ENCODE assay signal across 25 mouse cellular contexts in genomic region chr14:118793416-118793815, GRCm38 (mm10). TPM values are rescaled to one million over a fixed set of nuclear protein-coding genes. Genes with fewer than 3 reads are reported as not detected.
DNase-seq lines count a peak whose midpoint lies in the region; ATAC-seq and TF ChIP-seq lines count a peak whose summit lies in the region.
"Had no signal": no experiment of that assay in that cellular context is flagged by ENCODE, and none has a peak within 500 bp of the region (broad histone marks: within the 10 kb centered on the region; RNA-seq: fewer than 3 reads in every experiment).

No protein-coding gene starts in this region.

- no peak for TF ChIP-seq CTCF in kidney, postnatal 0 days (IDR thresholded peaks at IDR 0.05; ENCODE audit: low read depth)

- no peaks in the 10 kb centered on the region for H3K9me3 ChIP-seq in hindbrain, embryonic 13.5 days
- no peaks in the 10 kb centered on the region for H3K9me3 ChIP-seq in hindbrain, embryonic 11.5 days (ENCODE audit: control insufficient read depth, low read length)
- H3K9me3 ChIP-seq in liver, embryonic 13.5 days (replicated peaks) = no peaks in the 10 kb centered on the region
- no peaks in the 10 kb centered on the region for H3K9me3 ChIP-seq in kidney, postnatal 0 days (replicated peaks; ENCODE audit: low read length)
- H3K9me3 ChIP-seq: embryonic facial prominence, embryonic 15.5 days; heart, embryonic 12.5 days; hindbrain, embryonic 12.5 days; limb, embryonic 15.5 days; lung, embryonic 15.5 days; neural tube, embryonic 12.5 days had no signal

- WGBS in hindbrain, embryonic 13.5 days = 86% methylated on average over 6 of the region's 6 CpGs
- WGBS in hindbrain, embryonic 11.5 days = 91% methylated on average over 6 of the region's 6 CpGs
- WGBS in liver, embryonic 13.5 days (ENCODE audit: insufficient replicate concordance) = 89% methylated on average over 6 of the region's 6 CpGs
- WGBS in kidney, postnatal 0 days = 78% methylated on average over 6 of the region's 6 CpGs

- H3K4me3 ChIP-seq in hindbrain, embryonic 13.5 days = no peak overlapping the region
- no peak overlapping the region for H3K4me3 ChIP-seq in hindbrain, embryonic 11.5 days (ENCODE audit: low read depth, low read length)
- H3K4me3 ChIP-seq in liver, embryonic 13.5 days (replicated peaks) = no peak overlapping the region
- no peak overlapping the region for H3K4me3 ChIP-seq in kidney, postnatal 0 days (replicated peaks; ENCODE audit: low read depth, low read length)
- H3K4me3 ChIP-seq: embryonic facial prominence, embryonic 15.5 days; heart, embryonic 12.5 days; hindbrain, embryonic 12.5 days; left cerebral cortex, adult 2 months; limb, embryonic 15.5 days; lung, embryonic 15.5 days; neural tube, embryonic 12.5 days had no signal

- no peaks in the 10 kb centered on the region for H3K27me3 ChIP-seq in hindbrain, embryonic 13.5 days
- H3K27me3 ChIP-seq in hindbrain, embryonic 11.5 days (ENCODE audit: control insufficient read depth, insufficient read depth, low read length) = 0 out of 2 replicates have a peak, but pooled peaks cover 2% of the 10 kb centered on the region
- H3K27me3 ChIP-seq in liver, embryonic 13.5 days = no peaks in the 10 kb centered on the region
- H3K27me3 ChIP-seq in kidney, postnatal 0 days (ENCODE audit: insufficient read depth, low read length) = no peaks in the 10 kb centered on the region
- H3K27me3 ChIP-seq: embryonic facial prominence, embryonic 15.5 days; heart, embryonic 12.5 days; hindbrain, embryonic 12.5 days; limb, embryonic 15.5 days; lung, embryonic 15.5 days; neural tube, embryonic 12.5 days had no signal

- H3K4me2 ChIP-seq in hindbrain, embryonic 13.5 days = no peak overlapping the region
- H3K4me2 ChIP-seq in hindbrain, embryonic 11.5 days (replicated peaks; ENCODE audit: low read depth, low read length) = no peak overlapping the region
- H3K4me2 ChIP-seq in liver, embryonic 13.5 days = no peak overlapping the region
- no peak overlapping the region for H3K4me2 ChIP-seq in kidney, postnatal 0 days (ENCODE audit: low read length)
- H3K4me2 ChIP-seq: embryonic facial prominence, embryonic 15.5 days; heart, embryonic 12.5 days; hindbrain, embryonic 12.5 days; limb, embryonic 15.5 days; lung, embryonic 15.5 days; neural tube, embryonic 12.5 days had no signal

- DNase-seq in hindbrain, embryonic 11.5 days (ENCODE audit: low spot score) = no peak
- DNase-seq in liver, embryonic 13.5 days = no peak
- no peak for DNase-seq in liver
- DNase-seq in kidney, postnatal 0 days (ENCODE audit: low spot score) = no peak
- peak; percentile 42 for DNase-seq in thymus, postnatal 14 days
- DNase-seq in right cerebral cortex, postnatal 4 days = no peak
- DNase-seq: adrenal gland, postnatal 25 days; cerebellum, adult 9-11 months; gastrocnemius, postnatal 10 days; heart, postnatal 10 days; left cerebral cortex, postnatal 4 days; lung, postnatal 36 days; midbrain, embryonic 14.5 days; right cerebral cortex, postnatal 14 days; spleen, adult 18-20 months had no signal

- no peak overlapping the region for H3K9ac ChIP-seq in hindbrain, embryonic 13.5 days
- H3K9ac ChIP-seq in hindbrain, embryonic 11.5 days (ENCODE audit: low read depth, low read length) = no peak overlapping the region
- no peak overlapping the region for H3K9ac ChIP-seq in liver, embryonic 13.5 days
- H3K9ac ChIP-seq in kidney, postnatal 0 days (ENCODE audit: low read depth, low read length) = no peak overlapping the region
- H3K9ac ChIP-seq: embryonic facial prominence, embryonic 15.5 days; heart, embryonic 12.5 days; hindbrain, embryonic 12.5 days; limb, embryonic 15.5 days; lung, embryonic 15.5 days; neural tube, embryonic 12.5 days had no signal

- H3K4me1 ChIP-seq in hindbrain, embryonic 13.5 days (replicated peaks) = peaks cover 13% of the 10 kb centered on the region; the same call in 1 of the 2 replicates
- no peaks in the 10 kb centered on the region for H3K4me1 ChIP-seq in hindbrain, embryonic 11.5 days (replicated peaks; ENCODE audit: control insufficient read depth, insufficient read depth, low read length)
- peaks cover 73% of the 10 kb centered on the region for H3K4me1 ChIP-seq in liver, embryonic 13.5 days (replicated peaks)
- H3K4me1 ChIP-seq in kidney, postnatal 0 days (replicated peaks; ENCODE audit: insufficient read depth, low read length) = no peaks in the 10 kb centered on the region
- H3K4me1 ChIP-seq: hindbrain, embryonic 12.5 days; limb, embryonic 15.5 days; lung, embryonic 15.5 days; neural tube, embryonic 12.5 days had no signal

- ATAC-seq in hindbrain, embryonic 13.5 days (ENCODE audit: low FRiP score) = no peak
- no peak for ATAC-seq in hindbrain, embryonic 11.5 days (ENCODE audit: low FRiP score)
- ATAC-seq in liver, embryonic 13.5 days (ENCODE audit: low read depth) = no peak
- peak; percentile 58; the same call in 1 of the 2 replicates for ATAC-seq in kidney, postnatal 0 days (replicated peaks; ENCODE audit: low FRiP score, low read depth)
- no peak for ATAC-seq in CD4-positive, CD25-positive, alpha-beta regulatory T cell, adult 4 months
- ATAC-seq: inflammation-experienced regulatory T-cells, adult 6 months had no signal

- H3K36me3 ChIP-seq in hindbrain, embryonic 13.5 days = no peaks in the 10 kb centered on the region
- no peaks in the 10 kb centered on the region for H3K36me3 ChIP-seq in hindbrain, embryonic 11.5 days (ENCODE audit: control insufficient read depth, insufficient read depth, low read length)
- no peaks in the 10 kb centered on the region for H3K36me3 ChIP-seq in liver, embryonic 13.5 days
- H3K36me3 ChIP-seq in kidney, postnatal 0 days (ENCODE audit: insufficient read depth, low read length) = no peaks in the 10 kb centered on the region
- H3K36me3 ChIP-seq: embryonic facial prominence, embryonic 15.5 days; heart, embryonic 12.5 days; hindbrain, embryonic 12.5 days; limb, embryonic 15.5 days; lung, embryonic 15.5 days; neural tube, embryonic 12.5 days had no signal

- H3K27ac ChIP-seq in hindbrain, embryonic 13.5 days = peak overlapping the region; percentile 19; the same call in 1 of the 2 replicates
- H3K27ac ChIP-seq in hindbrain, embryonic 11.5 days (ENCODE audit: low read depth, low read length) = no peak overlapping the region
- peak overlapping the region; percentile 100 for H3K27ac ChIP-seq in liver, embryonic 13.5 days
- H3K27ac ChIP-seq in kidney, postnatal 0 days = no peak overlapping the region
- H3K27ac ChIP-seq: embryonic facial prominence, embryonic 15.5 days; hindbrain, embryonic 12.5 days; left cerebral cortex, adult 2 months; limb, embryonic 15.5 days; lung, embryonic 15.5 days; neural tube, embryonic 12.5 days had no signal

RNA-seq across cellular contexts. Expression of gene Cldn10, which starts 5.7 kb away (rescaled TPM):
- polyA plus RNA-seq in hindbrain, embryonic 13.5 days (2015; fragmentation: Nextera tagmentation; extraction: Ambion mirVana) = 0.65 and 1.5 TPM in 2 replicates
- polyA plus RNA-seq in hindbrain, embryonic 11.5 days (2014; fragmentation: Nextera tagmentation; extraction: Ambion mirVana) = 0.89 and 0.99 TPM in 2 replicates
- polyA plus RNA-seq in liver, embryonic 13.5 days (2015; fragmentation: Nextera tagmentation; extraction: Ambion mirVana) = 0.20 and 0.51 TPM in 2 replicates
- 199 and 211 TPM in 2 replicates for polyA plus RNA-seq in kidney, postnatal 0 days (2015; fragmentation: Nextera tagmentation; extraction: Ambion mirVana)
- polyA plus RNA-seq in CD4-positive, CD25-positive, alpha-beta regulatory T cell, adult 4 months (2017; shearing (Covaris generic)) = 1 to 10 TPM; 2.6 to 2.7 TPM

Comparison
In these comparisons a context has a peak if more than half of its experiments do, and no peak if none do; other contexts are left out.
1. H3K27ac ChIP-seq: peak in hindbrain, embryonic 13.5 days (single experiment) and liver, embryonic 13.5 days (single experiment); none in hindbrain, embryonic 11.5 days (single experiment) and kidney, postnatal 0 days (single experiment).
2. RNA of gene Cldn10, which starts 5.7 kb away (polyA plus RNA-seq): 199 to 211 TPM in kidney, postnatal 0 days; 2.6 to 2.7 TPM in CD4-positive, CD25-positive, alpha-beta regulatory T cell, adult 4 months, 0.65 to 1.5 TPM in hindbrain, embryonic 13.5 days, 0.89 to 0.99 TPM in hindbrain, embryonic 11.5 days and 0.20 to 0.51 TPM in liver, embryonic 13.5 days; every median in the first group is over 10 times any median in the second.